ENCODE assay signal across 20 mouse cellular contexts in genomic region chr2:166552657-166553056, GRCm38 (mm10).
DNase-seq lines count a peak whose midpoint lies in the region; ATAC-seq and TF ChIP-seq lines count a peak whose summit lies in the region.
"Had no signal": no experiment of that assay in that cellular context is flagged by ENCODE, and none has a peak within 500 bp of the region (broad histone marks: within the 10 kb centered on the region; RNA-seq: fewer than 3 reads in every experiment).

No protein-coding gene starts in this region.

- no peaks in the 10 kb centered on the region; the same call in 1 of the 2 replicates for H3K9me3 ChIP-seq in forebrain, embryonic 10.5 days
- no peaks in the 10 kb centered on the region for H3K9me3 ChIP-seq in forebrain, embryonic 11.5 days (ENCODE audit: control insufficient read depth, low read length)
- H3K9me3 ChIP-seq in kidney, embryonic 14.5 days (ENCODE audit: control insufficient read depth, low read length) = no peaks in the 10 kb centered on the region
- peaks cover 8% of the 10 kb centered on the region for H3K9me3 ChIP-seq in E14TG2a.4 (ENCODE audit: low read length)
- H3K9me3 ChIP-seq in limb, embryonic 10.5 days (replicated peaks) = no peaks in the 10 kb centered on the region
- H3K9me3 ChIP-seq: embryonic facial prominence, embryonic 13.5 days; limb, embryonic 13.5 days; liver, embryonic 13.5 days; lung, embryonic 15.5 days; stomach, embryonic 15.5 days had no signal

- no peaks in the 10 kb centered on the region for H3K36me3 ChIP-seq in forebrain, embryonic 10.5 days (replicated peaks)
- no peaks in the 10 kb centered on the region for H3K36me3 ChIP-seq in forebrain, embryonic 11.5 days (ENCODE audit: control insufficient read depth, insufficient read depth, low read length)
- H3K36me3 ChIP-seq in kidney, embryonic 14.5 days (ENCODE audit: control insufficient read depth, insufficient read depth, low read length) = no peaks in the 10 kb centered on the region
- no peaks in the 10 kb centered on the region for H3K36me3 ChIP-seq in E14TG2a.4 (ENCODE audit: insufficient read depth, low read length)
- H3K36me3 ChIP-seq in limb, embryonic 10.5 days = no peaks in the 10 kb centered on the region
- H3K36me3 ChIP-seq: embryonic facial prominence, embryonic 13.5 days; limb, embryonic 13.5 days; liver, embryonic 13.5 days; lung, embryonic 15.5 days; stomach, embryonic 15.5 days had no signal

- H3K4me3 ChIP-seq in forebrain, embryonic 10.5 days = no peak overlapping the region
- no peak overlapping the region for H3K4me3 ChIP-seq in forebrain, embryonic 11.5 days (ENCODE audit: low read depth, low read length)
- no peak overlapping the region for H3K4me3 ChIP-seq in kidney, embryonic 14.5 days (ENCODE audit: low read length)
- H3K4me3 ChIP-seq in E14TG2a.4 (replicated peaks; ENCODE audit: low read length) = peak overlapping the region; percentile 35; the same call in 1 of the 2 replicates
- H3K4me3 ChIP-seq in limb, embryonic 10.5 days = peak overlapping the region; percentile 25; the same call in 1 of the 2 replicates
- H3K4me3 ChIP-seq: embryonic facial prominence, embryonic 13.5 days; heart, adult 2 months; limb, embryonic 13.5 days; liver, embryonic 13.5 days; stomach, embryonic 15.5 days had no signal

- ATAC-seq in forebrain, embryonic 11.5 days (replicated peaks; ENCODE audit: low FRiP score) = no peak
- ATAC-seq in kidney, embryonic 14.5 days (ENCODE audit: low FRiP score, low TSS enrichment) = no peak

- no peak for TF ChIP-seq CTCF in E14TG2a.4 (conservative IDR thresholded peaks at IDR 0.05; ENCODE audit: low read length)

- no peak overlapping the region for H3K9ac ChIP-seq in forebrain, embryonic 11.5 days (ENCODE audit: low read length)
- H3K9ac ChIP-seq in kidney, embryonic 14.5 days (ENCODE audit: low read depth, low read length) = 0 out of 2 replicates have a peak overlapping the region, but pooled peaks have one; percentile 8
- H3K9ac ChIP-seq: embryonic facial prominence, embryonic 13.5 days; hindbrain, embryonic 14.5 days; limb, embryonic 13.5 days; liver, embryonic 13.5 days; lung, embryonic 15.5 days; stomach, embryonic 15.5 days had no signal

- peaks cover 44% of the 10 kb centered on the region for H3K27me3 ChIP-seq in forebrain, embryonic 10.5 days (ENCODE audit: poor library complexity, severe bottlenecking)
- no peaks in the 10 kb centered on the region for H3K27me3 ChIP-seq in forebrain, embryonic 11.5 days (ENCODE audit: control insufficient read depth, insufficient read depth, low read length)
- no peaks in the 10 kb centered on the region for H3K27me3 ChIP-seq in kidney, embryonic 14.5 days (ENCODE audit: control insufficient read depth, insufficient read depth, low read length)
- H3K27me3 ChIP-seq in E14TG2a.4 (ENCODE audit: insufficient read depth, low read length) = no peaks in the 10 kb centered on the region
- no peaks in the 10 kb centered on the region for H3K27me3 ChIP-seq in limb, embryonic 10.5 days (ENCODE audit: low read depth, poor library complexity, severe bottlenecking)
- H3K27me3 ChIP-seq: embryonic facial prominence, embryonic 13.5 days; limb, embryonic 13.5 days; liver, embryonic 13.5 days; lung, embryonic 15.5 days; stomach, embryonic 15.5 days had no signal

- WGBS in forebrain, embryonic 10.5 days = 32% methylated on average over 6 of the region's 6 CpGs
- 19% methylated on average over 6 of the region's 6 CpGs for WGBS in forebrain, embryonic 11.5 days
- 70% methylated on average over 6 of the region's 6 CpGs for WGBS in kidney, embryonic 14.5 days
- WGBS in limb, embryonic 10.5 days = 62% methylated on average over 6 of the region's 6 CpGs

- H3K27ac ChIP-seq in forebrain, embryonic 10.5 days = peak overlapping the region; percentile 61
- H3K27ac ChIP-seq in forebrain, embryonic 11.5 days (ENCODE audit: low read depth, low read length) = no peak overlapping the region
- no peak overlapping the region for H3K27ac ChIP-seq in kidney, embryonic 14.5 days (ENCODE audit: low read depth, low read length)
- H3K27ac ChIP-seq in limb, embryonic 10.5 days = peak overlapping the region; percentile 80
- H3K27ac ChIP-seq: embryonic facial prominence, embryonic 13.5 days; heart, adult 2 months; liver, embryonic 13.5 days; macrophage; stomach, embryonic 15.5 days had no signal

- H3K4me2 ChIP-seq in forebrain, embryonic 11.5 days (ENCODE audit: low read depth, low read length, severe bottlenecking) = no peak overlapping the region
- no peak overlapping the region; the same call in 1 of the 2 replicates for H3K4me2 ChIP-seq in kidney, embryonic 14.5 days (replicated peaks; ENCODE audit: low read depth, low read length)
- H3K4me2 ChIP-seq: hindbrain, embryonic 14.5 days had no signal

- H3K4me1 ChIP-seq in forebrain, embryonic 10.5 days = peaks cover 71% of the 10 kb centered on the region
- peaks cover 9% of the 10 kb centered on the region for H3K4me1 ChIP-seq in forebrain, embryonic 11.5 days (replicated peaks; ENCODE audit: control insufficient read depth, insufficient read depth, low read length)
- H3K4me1 ChIP-seq in kidney, embryonic 14.5 days (ENCODE audit: control insufficient read depth, insufficient read depth, low read length) = peaks cover 14% of the 10 kb centered on the region
- H3K4me1 ChIP-seq in E14TG2a.4 (replicated peaks; ENCODE audit: low read depth, low read length) = peaks cover 59% of the 10 kb centered on the region
- peaks cover 59% of the 10 kb centered on the region for H3K4me1 ChIP-seq in limb, embryonic 10.5 days

- DNase-seq in forebrain, embryonic 10.5 days (ENCODE audit: extremely low spot score, low spot score) = no peak
- no peak for DNase-seq in forebrain, embryonic 11.5 days (ENCODE audit: low spot score)
- DNase-seq in kidney, postnatal 10 days = no peak
- DNase-seq in limb, embryonic 10.5 days (ENCODE audit: low spot score) = no peak
- no peak for DNase-seq in ovary, postnatal 36 days (ENCODE audit: low spot score)
- DNase-seq in gastrocnemius, postnatal 10 days = no peak
- DNase-seq: cerebellum, adult 9-10 months; gastrocnemius, postnatal 14 days; heart, adult 2 months; kidney, adult 8-10 months; liver, embryonic 13.5 days; right cerebral cortex, postnatal 14 days had no signal

Comparison
In these comparisons a context has a peak if more than half of its experiments do, and no peak if none do; other contexts are left out.
1. H3K27ac ChIP-seq: peak in forebrain, embryonic 10.5 days (single experiment) and limb, embryonic 10.5 days (single experiment); none in forebrain, embryonic 11.5 days (single experiment) and kidney, embryonic 14.5 days (single experiment).
2. H3K4me3 ChIP-seq: peak in E14TG2a.4 (single experiment) and limb, embryonic 10.5 days (single experiment); none in forebrain, embryonic 10.5 days (single experiment), forebrain, embryonic 11.5 days (single experiment) and kidney, embryonic 14.5 days (single experiment).